Mouse (Mus musculus): ENCODE data around the gene Trpm8. TPM values are rescaled to one million over a fixed set of nuclear protein-coding genes. Genes with fewer than 3 reads are reported as not detected.

Trpm8 gene
- not detected in 2 replicates for polyA plus RNA-seq (2012; rRNA removed)

GRCm38 (mm10) chr1:88277098-88277817, at the start of gene Trpm8, which contains the start of gene Hjurp:
Gene Trpm8, plus strand, starts transcription at chr1:88277661.
Gene Hjurp, minus strand, starts transcription at chr1:88277633.
- under 1% methylated on average over 50 of the region's 50 CpGs for WGBS
- peak; percentile 100 for DNase-seq (ENCODE audit: low read depth, low spot score)

GRCm38 (mm10) chr1:88228121-88228520, 49.3 kb upstream of the Trpm8 start:
- DNase-seq (ENCODE audit: low read depth, low spot score) = no peak
- WGBS = 74% methylated on average over 7 of the region's 7 CpGs

GRCm38 (mm10) chr1:88229566-88229965, 47.9 kb upstream of the Trpm8 start:
- DNase-seq (ENCODE audit: low read depth, low spot score) = no peak
- WGBS = 84% methylated on average over 3 of the region's 3 CpGs

GRCm38 (mm10) chr1:88229986-88230385, 47.5 kb upstream of the Trpm8 start:
- WGBS = 89% methylated on average over 5 of the region's 5 CpGs
- DNase-seq (ENCODE audit: low read depth, low spot score) = no peak

GRCm38 (mm10) chr1:88230421-88230820, 47.0 kb upstream of the Trpm8 start:
- WGBS = 76% methylated on average over 7 of the region's 7 CpGs
- DNase-seq (ENCODE audit: low read depth, low spot score) = no peak

GRCm38 (mm10) chr1:88230981-88231802, 46.3 kb upstream of the Trpm8 start:
- DNase-seq (ENCODE audit: low read depth, low spot score) = no peak
- 79% methylated on average over 6 of the region's 6 CpGs for WGBS

GRCm38 (mm10) chr1:88231803-88232499, 45.5 kb upstream of the Trpm8 start:
- 66% methylated on average over 7 of the region's 7 CpGs for WGBS
- no peak for DNase-seq (ENCODE audit: low read depth, low spot score)

GRCm38 (mm10) chr1:88232664-88233380, 44.6 kb upstream of the Trpm8 start:
- DNase-seq (ENCODE audit: low read depth, low spot score) = no peak
- 48% methylated on average over 3 of the region's 3 CpGs for WGBS

- WGBS = 66% methylated on average over 14 of the region's 14 CpGs
- DNase-seq (ENCODE audit: low read depth, low spot score) = no peak
Measured at GRCm38 (mm10) chr1:88233421-88234247, 43.8 kb upstream of the Trpm8 start.

- WGBS = 68% methylated on average over 4 of the region's 4 CpGs
- no peak for DNase-seq (ENCODE audit: low read depth, low spot score)
Measured at GRCm38 (mm10) chr1:88234248-88234610, 43.2 kb upstream of the Trpm8 start.

- no peak for DNase-seq (ENCODE audit: low read depth, low spot score)
- 37% methylated on average over 5 of the region's 5 CpGs for WGBS
Measured at GRCm38 (mm10) chr1:88234646-88235045, 42.8 kb upstream of the Trpm8 start.

- no peak for DNase-seq (ENCODE audit: low read depth, low spot score)
- 67% methylated on average over 11 of the region's 11 CpGs for WGBS
Measured at GRCm38 (mm10) chr1:88235046-88235893, 42.2 kb upstream of the Trpm8 start.

GRCm38 (mm10) chr1:88235894-88236415, 41.5 kb upstream of the Trpm8 start:
- WGBS = 58% methylated on average over 4 of the region's 4 CpGs
- DNase-seq (ENCODE audit: low read depth, low spot score) = no peak

- WGBS = 61% methylated on average over 5 of the region's 5 CpGs
- DNase-seq (ENCODE audit: low read depth, low spot score) = no peak
Measured at GRCm38 (mm10) chr1:88237311-88237710, 40.1 kb upstream of the Trpm8 start.

- 77% methylated on average over 6 of the region's 6 CpGs for WGBS
- no peak for DNase-seq (ENCODE audit: low read depth, low spot score)
Measured at GRCm38 (mm10) chr1:88238771-88239170, 38.7 kb upstream of the Trpm8 start.

- DNase-seq (ENCODE audit: low read depth, low spot score) = no peak
- 68% methylated on average over 5 of the region's 5 CpGs for WGBS
Measured at GRCm38 (mm10) chr1:88240072-88240471, 37.4 kb upstream of the Trpm8 start.

GRCm38 (mm10) chr1:88240579-88240978, 36.9 kb upstream of the Trpm8 start:
- DNase-seq (ENCODE audit: low read depth, low spot score) = no peak
- 73% methylated on average over 4 of the region's 4 CpGs for WGBS

GRCm38 (mm10) chr1:88243861-88244260, 33.6 kb upstream of the Trpm8 start:
- DNase-seq (ENCODE audit: low read depth, low spot score) = no peak
- WGBS = 67% methylated on average over 5 of the region's 5 CpGs
